Mouse (Mus musculus) brain, embryonic 18.5 days (tissue): ENCODE data around the gene Pirb.
"Not testable (repeated sequence)": the region's sequence is repeated elsewhere in the genome, so short reads cannot be mapped to it uniquely, and the experiment has no call there.

Experiments used
- DNase-seq: peaks from one replicate; pipeline ENCODE4 v3.0.0-alpha.2; 2012; ENCODE audit warnings: low read depth, low spot score

Gene Pirb

GRCm38 (mm10) chr7:3720268-3720667, at the start of gene Pirb:
Pirb (minus strand) TSS chr7:3720391.
- DNase-seq, result not testable (repeated sequence)

- DNase-seq, result not testable (repeated sequence)
These were observed 12.5 kb upstream of the Pirb start for GRCm38 (mm10) chr7:3732675-3733074.

- not testable (repeated sequence) for DNase-seq
These were observed 5.3 kb upstream of the Pirb start for GRCm38 (mm10) chr7:3725459-3725858.

- no peak for DNase-seq
These were observed 4.9 kb downstream of the Pirb start for GRCm38 (mm10) chr7:3715249-3715648.

- no peak for DNase-seq
These were observed 7.8 kb downstream of the Pirb start for GRCm38 (mm10) chr7:3712264-3712942.

GRCm38 (mm10) chr7:3709000-3709399, 11.2 kb downstream of the Pirb start:
- DNase-seq, result no peak

- not testable (repeated sequence) for DNase-seq
These were observed 11.7 kb downstream of the Pirb start for GRCm38 (mm10) chr7:3708447-3708980.

GRCm38 (mm10) chr7:3707568-3708413, 12.4 kb downstream of the Pirb start:
- DNase-seq, result no peak

GRCm38 (mm10) chr7:3707027-3707426, 13.2 kb downstream of the Pirb start:
- no peak for DNase-seq

GRCm38 (mm10) chr7:3706343-3706934, 13.8 kb downstream of the Pirb start:
- no peak for DNase-seq

GRCm38 (mm10) chr7:3705911-3706310, 14.3 kb downstream of the Pirb start:
- DNase-seq, result no peak

GRCm38 (mm10) chr7:3705461-3705860, 14.7 kb downstream of the Pirb start:
- DNase-seq, result not testable (repeated sequence)

- no peak for DNase-seq
These were observed 15.7 kb downstream of the Pirb start for GRCm38 (mm10) chr7:3704475-3704874.

- peak; percentile 95 for DNase-seq
These were observed 16.2 kb downstream of the Pirb start, which contains the start of gene Rps9 for GRCm38 (mm10) chr7:3703879-3704441. Rps9 (plus strand) TSS chr7:3703993.

- DNase-seq, result no peak
These were observed 16.9 kb downstream of the Pirb start for GRCm38 (mm10) chr7:3703148-3703878.

GRCm38 (mm10) chr7:3698471-3698870, 21.7 kb downstream of the Pirb start:
- DNase-seq, result no peak

- not testable (repeated sequence) for DNase-seq
These were observed 25.3 kb downstream of the Pirb start for GRCm38 (mm10) chr7:3694949-3695305.

- DNase-seq, result peak; percentile 76
These were observed 25.9 kb downstream of the Pirb start for GRCm38 (mm10) chr7:3694076-3694948.

- DNase-seq, result no peak
These were observed 26.4 kb downstream of the Pirb start for GRCm38 (mm10) chr7:3693809-3694075.
